In genomic region chr10:128674469-128675008, GRCm38 (mm10) we compare ENCODE assay signal across 8 mouse cellular contexts. TPM values are rescaled to one million over a fixed set of nuclear protein-coding genes. Genes with fewer than 3 reads are reported as not detected.
DNase-seq lines count a peak whose midpoint lies in the region; ATAC-seq and TF ChIP-seq lines count a peak whose summit lies in the region.

No protein-coding gene starts in this region.

- peak; percentile 57; the same call in 1 of the 2 replicates for ATAC-seq in common myeloid progenitor, adult 5-6 weeks (replicated peaks; ENCODE audit: low read depth, poor library complexity, severe bottlenecking)
- no peak for ATAC-seq in heart, postnatal 0 days (ENCODE audit: insufficient read depth, low read depth)
- no peak for ATAC-seq in limb, embryonic 14.5 days (ENCODE audit: low FRiP score, low read depth)
- no peak for ATAC-seq in midbrain, postnatal 0 days (ENCODE audit: low FRiP score)

- no peaks in the 10 kb centered on the region for H3K36me3 ChIP-seq in testis, adult 2 months (ENCODE audit: control insufficient read depth, insufficient read depth, low read length)
- H3K36me3 ChIP-seq in heart, postnatal 0 days (replicated peaks; ENCODE audit: control insufficient read depth, insufficient read depth, low read length): peaks cover 4% of the 10 kb centered on the region
- peaks cover 11% of the 10 kb centered on the region for H3K36me3 ChIP-seq in limb, embryonic 14.5 days (ENCODE audit: control insufficient read depth, insufficient read depth, low read length)
- H3K36me3 ChIP-seq in midbrain, postnatal 0 days (ENCODE audit: insufficient read depth, low read length): peaks cover 12% of the 10 kb centered on the region; the same call in 1 of the 2 replicates

- peak overlapping the region; percentile 83 for H3K4me2 ChIP-seq in heart, postnatal 0 days (ENCODE audit: low read depth, low read length)
- H3K4me2 ChIP-seq in limb, embryonic 14.5 days (replicated peaks; ENCODE audit: low read depth, low read length, severe bottlenecking): peak overlapping the region; percentile 96
- H3K4me2 ChIP-seq in midbrain, postnatal 0 days (ENCODE audit: low read depth, low read length, poor library complexity, severe bottlenecking): peak overlapping the region; percentile 87

- H3K4me3 ChIP-seq in testis, adult 2 months (ENCODE audit: control insufficient read depth, low read depth, low read length): peak overlapping the region; percentile 95
- peak overlapping the region; percentile 74 for H3K4me3 ChIP-seq in heart, postnatal 0 days (ENCODE audit: low read depth, low read length)
- H3K4me3 ChIP-seq in limb, embryonic 14.5 days (replicated peaks; ENCODE audit: low read length): peak overlapping the region; percentile 67
- H3K4me3 ChIP-seq in midbrain, postnatal 0 days (ENCODE audit: low read depth, low read length): peak overlapping the region; percentile 58

- TF ChIP-seq POLR2A in testis, adult 2 months (IDR thresholded peaks at IDR 0.05; ENCODE audit: control insufficient read depth, low read depth, low read length): no peak
- no peak for TF ChIP-seq POLR2A in limb, embryonic 14.5 days (IDR thresholded peaks at IDR 0.05; ENCODE audit: borderline replicate concordance, extremely low read depth, insufficient read depth, insufficient read length)

- no peak for TF ChIP-seq EP300 in heart, postnatal 0 days (IDR thresholded peaks at IDR 0.05; ENCODE audit: low read depth)

- TF ChIP-seq CTCF in testis, adult 2 months (IDR thresholded peaks at IDR 0.05; ENCODE audit: control insufficient read depth, insufficient read depth, insufficient replicate concordance, low read depth, low read length): no peak
- peak; percentile 56 for TF ChIP-seq CTCF in heart, postnatal 0 days (IDR thresholded peaks at IDR 0.05; ENCODE audit: low read depth)
- TF ChIP-seq CTCF in midbrain, postnatal 0 days (IDR thresholded peaks at IDR 0.05): peak; percentile 75

- peaks cover 12% of the 10 kb centered on the region for H3K4me1 ChIP-seq in testis, adult 2 months (ENCODE audit: control insufficient read depth, insufficient read depth, low read length)
- H3K4me1 ChIP-seq in heart, postnatal 0 days (ENCODE audit: control insufficient read depth, insufficient read depth): no peaks in the 10 kb centered on the region
- peaks cover 7% of the 10 kb centered on the region for H3K4me1 ChIP-seq in limb, embryonic 14.5 days (ENCODE audit: control insufficient read depth, insufficient read depth, low read length)
- peaks cover 5% of the 10 kb centered on the region; the same call in 1 of the 2 replicates for H3K4me1 ChIP-seq in midbrain, postnatal 0 days (ENCODE audit: insufficient read depth, low read length)

- 3% methylated on average over 9 of the region's 9 CpGs for WGBS in heart, postnatal 0 days
- 2% methylated on average over 9 of the region's 9 CpGs for WGBS in limb, embryonic 14.5 days
- WGBS in midbrain, postnatal 0 days: 2% methylated on average over 9 of the region's 9 CpGs

- peak overlapping the region; percentile 81 for H3K27ac ChIP-seq in testis, adult 2 months (ENCODE audit: control insufficient read depth, insufficient read depth, low read depth, low read length)
- H3K27ac ChIP-seq in heart, postnatal 0 days (ENCODE audit: low read depth): peak overlapping the region; percentile 66
- 0 out of 2 replicates have a peak overlapping the region, but pooled peaks have one; percentile 7 for H3K27ac ChIP-seq in limb, embryonic 14.5 days (replicated peaks; ENCODE audit: low read depth, low read length)
- H3K27ac ChIP-seq in midbrain, postnatal 0 days (ENCODE audit: low read depth, low read length): peak overlapping the region; percentile 51; the same call in 1 of the 2 replicates

- peak overlapping the region; percentile 47; the same call in 1 of the 2 replicates for H3K9ac ChIP-seq in heart, postnatal 0 days (replicated peaks; ENCODE audit: low read depth, low read length)
- peak overlapping the region; percentile 62; the same call in 1 of the 2 replicates for H3K9ac ChIP-seq in limb, embryonic 14.5 days (ENCODE audit: low read depth, low read length, severe bottlenecking)
- H3K9ac ChIP-seq in midbrain, postnatal 0 days (replicated peaks; ENCODE audit: low read length, poor library complexity, severe bottlenecking): no peak overlapping the region; the same call in 1 of the 2 replicates

- H3K9me3 ChIP-seq in heart, postnatal 0 days (replicated peaks; ENCODE audit: control insufficient read depth, low read length): no peaks in the 10 kb centered on the region
- no peaks in the 10 kb centered on the region for H3K9me3 ChIP-seq in limb, embryonic 14.5 days (ENCODE audit: control insufficient read depth, low read length)
- H3K9me3 ChIP-seq in midbrain, postnatal 0 days (ENCODE audit: low read length): no peaks in the 10 kb centered on the region

- H3K27me3 ChIP-seq in testis, adult 2 months (ENCODE audit: control insufficient read depth, insufficient read depth, low read length): no peaks in the 10 kb centered on the region
- no peaks in the 10 kb centered on the region for H3K27me3 ChIP-seq in heart, postnatal 0 days (ENCODE audit: control insufficient read depth, insufficient read depth, low read length)
- H3K27me3 ChIP-seq in limb, embryonic 14.5 days (ENCODE audit: control insufficient read depth, insufficient read depth, low read length): no peaks in the 10 kb centered on the region
- H3K27me3 ChIP-seq in midbrain, postnatal 0 days (ENCODE audit: insufficient read depth, low read length): no peaks in the 10 kb centered on the region

- no peak for DNase-seq in testis, postnatal 10 days (ENCODE audit: low spot score)
- DNase-seq in heart, postnatal 0 days (ENCODE audit: low spot score): peak; percentile 32
- peak; percentile 74 for DNase-seq in limb, embryonic 14.5 days (ENCODE audit: low spot score)
- peak; percentile 74 for DNase-seq in midbrain, postnatal 0 days (ENCODE audit: low spot score)
- DNase-seq in right cerebral cortex, postnatal 4 days: no peak
- no peak for DNase-seq in urinary bladder, adult 2 months (ENCODE audit: low spot score)

RNA-seq across cellular contexts. Expression of gene Suox, which starts 0.7 kb away (rescaled TPM):
- 7.0 and 9.7 TPM in 2 replicates for polyA plus RNA-seq in testis, adult 2 months (2012; rRNA removed)
- 4.6 and 5.2 TPM in 2 replicates for total RNA-seq in common myeloid progenitor, adult 5-6 weeks (2017)
- 17.2 and 21.4 TPM in 2 replicates for total RNA-seq in heart, postnatal 0 days (2014; rRNA removed; ENCODE audit: low replicate concordance)
- polyA plus RNA-seq in heart, postnatal 0 days (2015; fragmentation: Nextera tagmentation; extraction: Ambion mirVana): 11.9 and 12.5 TPM in 2 replicates
- 17.0 and 17.7 TPM in 2 replicates for polyA plus RNA-seq in limb, embryonic 14.5 days (2012; rRNA removed)
- 13.1 and 16.3 TPM in 2 replicates for polyA plus RNA-seq in limb, embryonic 14.5 days (2014; fragmentation: Nextera tagmentation; extraction: Ambion mirVana)
- total RNA-seq in midbrain, postnatal 0 days (2014; rRNA removed): 11.5 and 15.7 TPM in 2 replicates
- polyA plus RNA-seq in midbrain, postnatal 0 days (2015; fragmentation: Nextera tagmentation; extraction: Ambion mirVana): 8.9 and 11.8 TPM in 2 replicates
- polyA plus RNA-seq in urinary bladder, adult 2 months (2012; rRNA removed): 19.2 and 21.0 TPM in 2 replicates

RNA-seq across cellular contexts. Expression of gene Rab5b, which starts 21.5 kb away (rescaled TPM):
- polyA plus RNA-seq in testis, adult 2 months (2012; rRNA removed): 27.6 and 31.1 TPM in 2 replicates
- 24.5 and 29.0 TPM in 2 replicates for total RNA-seq in common myeloid progenitor, adult 5-6 weeks (2017)
- total RNA-seq in heart, postnatal 0 days (2014; rRNA removed; ENCODE audit: low replicate concordance): 68.1 and 75.3 TPM in 2 replicates
- 51.2 and 54.8 TPM in 2 replicates for polyA plus RNA-seq in heart, postnatal 0 days (2015; fragmentation: Nextera tagmentation; extraction: Ambion mirVana)
- polyA plus RNA-seq in limb, embryonic 14.5 days (2012; rRNA removed): 88.3 and 96.3 TPM in 2 replicates
- polyA plus RNA-seq in limb, embryonic 14.5 days (2014; fragmentation: Nextera tagmentation; extraction: Ambion mirVana): 78.8 and 86.9 TPM in 2 replicates
- total RNA-seq in midbrain, postnatal 0 days (2014; rRNA removed): 129 and 131 TPM in 2 replicates
- polyA plus RNA-seq in midbrain, postnatal 0 days (2015; fragmentation: Nextera tagmentation; extraction: Ambion mirVana): 112 and 115 TPM in 2 replicates
- 101 and 107 TPM in 2 replicates for polyA plus RNA-seq in urinary bladder, adult 2 months (2012; rRNA removed)

RNA-seq across cellular contexts. Expression of gene Ikzf4, which starts 28.7 kb away (rescaled TPM):
- polyA plus RNA-seq in testis, adult 2 months (2012; rRNA removed): 0.84 and 1.2 TPM in 2 replicates
- not detected in 2 replicates for total RNA-seq in common myeloid progenitor, adult 5-6 weeks (2017)
- total RNA-seq in heart, postnatal 0 days (2014; rRNA removed; ENCODE audit: low replicate concordance): 0.11 and 1.4 TPM in 2 replicates
- polyA plus RNA-seq in heart, postnatal 0 days (2015; fragmentation: Nextera tagmentation; extraction: Ambion mirVana): 0.52 and 0.59 TPM in 2 replicates
- 8.0 and 10.3 TPM in 2 replicates for polyA plus RNA-seq in limb, embryonic 14.5 days (2012; rRNA removed)
- polyA plus RNA-seq in limb, embryonic 14.5 days (2014; fragmentation: Nextera tagmentation; extraction: Ambion mirVana): 4.6 and 5.2 TPM in 2 replicates
- 21.9 and 26.2 TPM in 2 replicates for total RNA-seq in midbrain, postnatal 0 days (2014; rRNA removed)
- polyA plus RNA-seq in midbrain, postnatal 0 days (2015; fragmentation: Nextera tagmentation; extraction: Ambion mirVana): 16.8 and 17.9 TPM in 2 replicates
- 1.4 and 2.3 TPM in 2 replicates for polyA plus RNA-seq in urinary bladder, adult 2 months (2012; rRNA removed)

RNA-seq across cellular contexts. Expression of gene Pmel, which starts 29.5 kb away (rescaled TPM):
- 24.6 and 27.7 TPM in 2 replicates for polyA plus RNA-seq in testis, adult 2 months (2012; rRNA removed)
- not detected in 2 replicates for total RNA-seq in common myeloid progenitor, adult 5-6 weeks (2017)
- 7.7 and 23.2 TPM in 2 replicates for total RNA-seq in heart, postnatal 0 days (2014; rRNA removed; ENCODE audit: low replicate concordance)
- 2.0 and 3.0 TPM in 2 replicates for polyA plus RNA-seq in heart, postnatal 0 days (2015; fragmentation: Nextera tagmentation; extraction: Ambion mirVana)
- polyA plus RNA-seq in limb, embryonic 14.5 days (2012; rRNA removed): 3.7 and 3.8 TPM in 2 replicates
- 4.6 and 5.5 TPM in 2 replicates for polyA plus RNA-seq in limb, embryonic 14.5 days (2014; fragmentation: Nextera tagmentation; extraction: Ambion mirVana)
- 0.76 and 3.4 TPM in 2 replicates for total RNA-seq in midbrain, postnatal 0 days (2014; rRNA removed)
- polyA plus RNA-seq in midbrain, postnatal 0 days (2015; fragmentation: Nextera tagmentation; extraction: Ambion mirVana): 1.0 and 1.1 TPM in 2 replicates
- 0.72 and 0.95 TPM in 2 replicates for polyA plus RNA-seq in urinary bladder, adult 2 months (2012; rRNA removed)

RNA-seq across cellular contexts. Expression of gene Cdk2, which starts 30.3 kb away (rescaled TPM):
- polyA plus RNA-seq in testis, adult 2 months (2012; rRNA removed): 53.1 and 61.0 TPM in 2 replicates
- total RNA-seq in common myeloid progenitor, adult 5-6 weeks (2017): 50.2 and 69.2 TPM in 2 replicates
- 71.8 and 74.7 TPM in 2 replicates for total RNA-seq in heart, postnatal 0 days (2014; rRNA removed; ENCODE audit: low replicate concordance)
- polyA plus RNA-seq in heart, postnatal 0 days (2015; fragmentation: Nextera tagmentation; extraction: Ambion mirVana): 50.9 and 53.0 TPM in 2 replicates
- polyA plus RNA-seq in limb, embryonic 14.5 days (2012; rRNA removed): 132 and 148 TPM in 2 replicates
- 106 and 115 TPM in 2 replicates for polyA plus RNA-seq in limb, embryonic 14.5 days (2014; fragmentation: Nextera tagmentation; extraction: Ambion mirVana)
- total RNA-seq in midbrain, postnatal 0 days (2014; rRNA removed): 7.8 and 11.1 TPM in 2 replicates
- polyA plus RNA-seq in midbrain, postnatal 0 days (2015; fragmentation: Nextera tagmentation; extraction: Ambion mirVana): 8.7 and 10.7 TPM in 2 replicates
- 23.6 and 32.4 TPM in 2 replicates for polyA plus RNA-seq in urinary bladder, adult 2 months (2012; rRNA removed)

Comparison
In these comparisons a context has a peak if more than half of its experiments do, and no peak if none do; other contexts are left out.
1. H3K27ac ChIP-seq: peak in every context shown above with its lines; median percentile 81 in testis, adult 2 months; 66 in heart, postnatal 0 days; 51 in midbrain, postnatal 0 days; 7 in limb, embryonic 14.5 days.
2. DNase-seq: peak in heart, postnatal 0 days (single experiment), limb, embryonic 14.5 days (single experiment) and midbrain, postnatal 0 days (single experiment); none in testis, postnatal 10 days (single experiment), right cerebral cortex, postnatal 4 days (single experiment) and urinary bladder, adult 2 months (single experiment).
3. Peak in every context shown above with its lines, with median percentiles within 50 percentile points of each other: H3K4me3 ChIP-seq and H3K4me2 ChIP-seq.